Mouse (Mus musculus) heart, adult 2 months (tissue): ENCODE measurements at regions not wholly inside any gene's neighbourhood (a gene's known extent, or its start where the extent isn't known, plus 50 kb on each side); places are given as distances from the start of the nearest gene placed in this dataset.

Experiments used
- CTCF ChIP-seq: fragments of 200-600 bp; IDR thresholded peaks from 2 replicates; pipeline ENCODE4 v1.8.1; 2022; ENCODE audit warnings: antibody characterized with exemption, mild to moderate bottlenecking, moderate library complexity
- POLR2A ChIP-seq: fragments of 200-500 bp; IDR thresholded peaks from 2 replicates; pipeline ENCODE4 v1.6.1; 2011; ENCODE audit warnings: mild to moderate bottlenecking, low read depth, low read length, control low read depth; ENCODE audit not compliant: insufficient read depth

DNA sequence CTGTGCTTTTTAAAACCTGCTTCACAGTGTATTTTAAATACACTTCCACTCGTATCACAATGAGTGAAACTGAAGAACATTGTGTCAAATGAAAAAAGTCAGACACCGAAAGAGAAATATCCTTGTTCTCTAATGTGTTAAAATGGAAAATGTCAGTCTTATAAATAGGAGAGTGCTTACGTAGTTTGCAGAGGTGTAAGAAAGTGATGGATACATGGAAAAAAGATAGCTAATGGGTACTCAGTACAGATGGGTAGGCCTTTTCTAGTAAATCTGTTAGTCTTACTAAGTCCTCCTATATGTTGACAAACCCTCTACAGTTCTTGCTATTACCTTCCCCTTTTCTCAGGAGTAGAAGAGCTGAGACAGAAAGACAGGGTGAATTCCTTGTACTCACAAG is 706.2 kb downstream of the Efnb2 start:
- no peak for TF ChIP-seq POLR2A
- no peak for TF ChIP-seq CTCF
